Mouse (Mus musculus) erythroblast, adult 5-6 weeks (primary cell): Measurements from ENCODE around the gene Ms4a18. TPM values are rescaled to one million over a fixed set of nuclear protein-coding genes. Genes with fewer than 3 reads are reported as not detected.
"Not testable (repeated sequence)": the region's sequence is repeated elsewhere in the genome, so short reads cannot be mapped to it uniquely, and the experiment has no call there.

Source experiments
- ATAC-seq: replicated peaks from 2 replicates; pipeline ENCODE4 v1.8.0; 2016; ENCODE audit warnings: moderate number of reproducible peaks, mild to moderate bottlenecking, moderate TSS enrichment, inconsistent platforms; ENCODE audit not compliant: poor library complexity, low FRiP score, severe bottlenecking
- total RNA-seq, 2 experiments: library from RNA; stranded (forward) in 1 of 2; stranded (reverse) in 1 of 2; fragments of 150-400 nt in 1 of 2; fragments of 200-764, 138-1000 nt in 1 of 2; gene quantifications; 2 replicates each; pipeline versions ENCODE4 v1.2.3 to v1.2.4; 2015 to 2017; ENCODE audit warnings: low replicate concordance in 2 of 2

Gene Ms4a18
- total RNA-seq (2015; ENCODE audit: low replicate concordance) (not detected in 2 replicates), total RNA-seq (2017; ENCODE audit: low replicate concordance) (not detected in 2 replicates)

GRCm38 (mm10) chr19:11017891-11018290 lies at the start of gene Ms4a18:
TSS of gene Ms4a18 (minus strand) at chr19:11018031.
- ATAC-seq = no peak

DNA sequence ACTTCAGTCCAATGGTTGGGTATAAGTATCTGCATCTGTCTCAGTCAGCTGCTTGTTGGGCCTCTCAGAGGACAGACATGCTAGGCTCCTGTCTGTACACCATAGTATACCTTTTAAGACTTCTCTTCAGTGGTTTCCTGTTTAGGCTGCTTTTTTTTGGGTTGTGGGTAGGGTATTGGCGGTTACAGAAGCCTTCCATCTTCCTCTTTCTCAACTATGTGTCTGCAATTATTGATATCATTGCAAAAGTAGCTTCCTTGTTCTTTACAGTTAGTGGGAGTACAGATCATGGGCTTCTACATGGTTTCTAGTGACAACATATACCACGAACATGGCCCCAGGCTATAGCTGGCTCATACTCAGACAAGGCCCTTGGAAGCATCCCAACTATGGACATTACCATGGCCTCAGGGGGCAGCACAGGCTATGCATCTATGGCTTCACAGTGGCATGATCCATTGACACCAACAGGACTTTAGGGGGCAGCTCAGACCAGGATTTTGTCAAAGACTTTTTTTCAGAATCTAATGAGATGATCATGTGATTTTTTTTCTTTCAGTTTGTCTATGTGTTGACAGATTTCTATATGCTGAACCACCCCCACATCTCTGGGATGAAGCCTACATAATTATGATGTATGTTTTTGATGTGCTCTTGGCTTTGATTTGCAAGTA lies 47.5 kb upstream of the Ms4a18 start:
- ATAC-seq = no peak

- no peak for ATAC-seq
These were observed 43.1 kb upstream of the Ms4a18 start for GRCm38 (mm10) chr19:11060900-11061299.

- no peak for ATAC-seq
These were observed 42.1 kb upstream of the Ms4a18 start for GRCm38 (mm10) chr19:11059967-11060366.

- not testable (repeated sequence) for ATAC-seq
These were observed 37.9 kb upstream of the Ms4a18 start for GRCm38 (mm10) chr19:11055700-11056099.

DNA sequence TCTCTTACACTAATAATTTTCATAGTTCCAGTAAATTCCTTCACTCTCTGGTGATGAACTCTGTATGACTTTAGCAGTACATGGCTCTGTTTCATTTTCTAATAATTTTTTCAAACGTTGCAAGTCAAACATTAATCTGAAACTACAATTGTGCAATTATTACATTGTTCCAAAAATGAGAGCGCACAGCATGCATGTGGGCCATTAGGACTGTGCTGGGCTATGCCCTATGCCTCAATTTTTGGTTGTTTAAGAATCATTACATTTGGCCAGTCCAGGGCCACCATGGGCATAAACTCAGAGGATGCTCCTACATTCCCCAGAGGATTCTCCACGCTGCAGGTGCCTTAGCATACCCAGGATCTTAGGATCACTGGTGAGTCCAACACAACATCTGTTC lies 35.4 kb upstream of the Ms4a18 start:
- no peak for ATAC-seq

- no peak for ATAC-seq
These were observed 35.0 kb upstream of the Ms4a18 start for GRCm38 (mm10) chr19:11052877-11053276.

GRCm38 (mm10) chr19:11050286-11050685 lies 32.5 kb upstream of the Ms4a18 start:
- ATAC-seq = no peak

- no peak for ATAC-seq
These were observed 31.6 kb upstream of the Ms4a18 start for GRCm38 (mm10) chr19:11049426-11049825.

- ATAC-seq = no peak
These were observed 30.7 kb upstream of the Ms4a18 start for GRCm38 (mm10) chr19:11048503-11048902.

- ATAC-seq = no peak
These were observed 30.2 kb upstream of the Ms4a18 start for GRCm38 (mm10) chr19:11048009-11048408.

DNA sequence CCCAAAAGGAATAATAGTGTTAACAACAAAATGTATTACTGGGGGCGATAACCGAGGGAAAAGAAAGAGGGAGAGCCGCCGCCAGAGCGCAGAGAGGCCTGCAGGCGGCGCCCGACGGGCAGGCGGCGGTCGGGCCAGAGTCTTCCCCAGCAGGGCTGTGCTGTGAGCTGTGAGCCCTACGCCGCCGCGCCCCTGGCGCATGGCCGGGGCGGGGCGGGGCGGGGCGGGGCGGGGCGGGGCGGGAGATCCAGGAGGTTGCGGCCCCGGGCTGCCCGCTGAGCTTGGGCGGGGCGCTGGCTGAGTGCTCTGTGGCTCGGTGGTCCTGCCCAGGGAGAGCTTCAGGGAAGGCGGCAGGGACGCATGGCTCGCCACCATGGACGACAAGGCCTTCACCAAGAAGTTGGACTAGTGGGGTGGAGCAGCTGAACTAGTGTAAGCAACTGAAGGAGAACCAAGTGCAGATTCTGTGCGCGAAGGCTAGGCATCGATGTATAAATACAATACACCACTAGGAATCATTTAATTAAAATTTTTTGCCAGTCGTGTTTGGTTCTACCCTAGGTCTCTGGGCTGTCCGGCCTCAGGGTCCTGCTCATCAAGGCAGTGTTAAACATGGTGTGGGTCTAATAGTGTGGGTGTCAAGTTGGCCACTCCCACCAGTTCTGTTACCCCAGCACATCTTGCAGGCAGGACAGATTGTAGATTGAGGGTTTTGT lies 27.3 kb upstream of the Ms4a18 start:
- ATAC-seq = peak; percentile 77

DNA sequence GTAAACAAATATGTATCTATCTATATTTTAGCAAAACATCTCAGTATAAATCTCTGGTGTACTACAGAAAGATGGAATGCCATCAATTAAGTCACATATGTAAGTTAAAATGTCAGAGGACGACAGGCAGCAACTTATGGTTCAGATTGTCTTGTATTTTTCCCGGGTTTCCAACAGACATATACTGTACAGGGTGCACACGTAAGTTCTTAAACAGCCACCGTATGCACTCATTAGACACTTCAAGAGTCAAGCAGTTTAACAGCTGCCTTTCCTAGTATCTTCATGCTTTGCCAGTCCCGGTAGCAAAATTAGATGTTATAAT lies 26.8 kb upstream of the Ms4a18 start:
- no peak for ATAC-seq

DNA sequence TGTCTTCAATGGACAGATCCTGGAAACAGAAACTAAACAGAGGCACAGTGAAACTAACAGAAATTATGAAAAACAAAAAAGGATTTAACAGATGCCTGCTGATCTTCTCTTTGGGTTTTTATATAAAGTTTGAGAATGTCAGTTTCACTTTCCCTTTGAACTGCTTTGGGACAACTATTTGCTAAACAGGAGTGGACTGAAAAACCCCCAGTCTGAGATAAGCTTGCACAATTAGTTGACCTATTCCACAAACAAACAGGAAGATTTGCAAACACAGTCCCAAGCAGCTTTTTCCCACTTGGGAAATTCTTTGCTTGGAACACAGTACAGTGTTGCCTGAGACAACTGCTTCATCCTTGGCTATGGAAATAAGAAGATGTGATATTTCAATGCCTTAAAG lies 19.7 kb upstream of the Ms4a18 start:
- ATAC-seq = no peak

DNA sequence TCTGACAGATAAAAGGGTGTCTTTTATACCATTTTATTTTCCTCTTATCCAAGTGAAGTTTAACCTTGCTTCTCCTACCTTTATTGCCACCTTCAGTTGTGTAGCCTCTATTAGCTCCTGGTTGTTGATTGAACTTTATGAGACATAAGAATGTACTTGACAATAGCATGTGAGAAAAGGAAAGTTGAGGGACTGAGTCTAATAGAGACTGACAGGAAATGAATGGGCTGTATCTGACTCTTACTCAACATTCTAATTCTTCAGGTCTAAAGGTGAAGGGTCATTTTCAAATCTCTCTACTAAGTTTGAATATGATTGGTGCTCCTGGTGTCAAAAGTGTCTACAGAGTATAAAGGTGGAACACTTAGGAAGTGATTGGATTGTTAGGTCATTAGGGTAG lies 4.6 kb upstream of the Ms4a18 start:
- ATAC-seq = no peak

- ATAC-seq = no peak
These were observed 580 bp downstream of the Ms4a18 start for GRCm38 (mm10) chr19:11017251-11017650.

DNA sequence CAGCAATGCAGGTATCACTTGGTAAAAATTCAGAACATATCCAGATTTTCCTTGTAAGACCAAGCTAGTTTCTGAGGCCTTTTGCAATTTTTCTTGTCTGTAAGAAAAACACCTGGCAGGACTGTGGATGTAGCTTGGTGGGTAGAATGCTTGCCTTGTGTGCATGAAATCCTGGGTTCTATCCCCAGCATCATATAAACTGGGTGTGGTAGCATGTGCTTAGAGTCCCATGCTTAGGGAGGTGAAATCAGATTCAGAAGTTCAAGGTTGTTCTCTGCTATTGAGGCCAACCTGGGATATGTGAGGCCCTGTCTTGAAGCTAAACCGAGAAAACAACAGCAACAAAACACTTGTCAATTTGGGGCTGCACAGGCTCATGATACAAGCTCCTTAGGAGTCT lies 1.8 kb downstream of the Ms4a18 start:
- no peak for ATAC-seq

DNA sequence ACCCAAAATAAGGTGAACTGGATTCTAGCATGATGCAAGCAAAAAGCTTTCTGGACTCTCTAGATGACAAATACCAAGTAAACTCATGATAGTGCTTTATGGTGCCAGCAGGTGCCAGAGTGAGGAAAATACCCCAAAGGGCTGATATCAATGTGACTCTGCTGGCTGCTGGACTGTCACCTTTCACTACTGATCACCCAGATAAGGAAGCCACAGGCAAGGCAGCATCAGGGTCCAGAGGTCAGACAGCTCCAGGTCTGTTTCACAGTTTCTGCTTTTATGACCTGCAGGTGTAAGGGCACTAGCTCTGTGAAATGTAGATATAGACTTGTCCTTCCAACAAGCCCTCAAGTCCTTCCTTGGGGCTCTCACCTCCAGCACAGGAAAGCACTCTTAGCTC lies 2.4 kb downstream of the Ms4a18 start:
- ATAC-seq = no peak

GRCm38 (mm10) chr19:10993150-10993549 lies 24.7 kb downstream of the Ms4a18 start, which contains the start of gene Ms4a15:
TSS of gene Ms4a15 (minus strand) at chr19:10993250.
- ATAC-seq = no peak

GRCm38 (mm10) chr19:10991911-10992310 lies 25.9 kb downstream of the Ms4a18 start:
- no peak for ATAC-seq

DNA sequence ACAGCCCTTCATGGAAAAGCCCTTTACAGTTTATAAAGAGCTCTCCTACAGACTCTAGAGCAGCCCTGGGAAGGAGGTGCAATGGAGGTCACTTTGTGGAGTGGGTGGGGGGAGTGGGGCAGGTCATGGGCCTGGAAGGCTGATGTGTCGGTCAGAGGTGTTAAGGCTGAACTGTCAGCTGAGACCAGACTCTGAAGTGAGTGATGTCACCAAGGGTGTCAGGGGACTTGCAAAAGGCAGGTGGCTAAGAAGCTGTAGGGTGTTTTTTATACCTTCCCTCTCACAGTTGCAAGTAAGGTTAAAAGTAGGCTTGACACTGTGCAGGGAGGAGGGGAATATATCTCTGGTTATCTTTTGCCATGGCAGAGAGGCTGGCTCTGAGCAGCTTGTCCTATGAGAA lies 27.1 kb downstream of the Ms4a18 start:
- no peak for ATAC-seq

- ATAC-seq = no peak
These were observed 29.3 kb downstream of the Ms4a18 start for GRCm38 (mm10) chr19:10988563-10988962.
